Mouse (Mus musculus) megakaryocyte, embryonic 14.5 days (primary cell): Measurements from ENCODE around the gene Inpp5d.

Experiments used
- FLI1 ChIP-seq: IDR thresholded peaks from 2 replicates; pipeline ENCODE4 v1.6.1; 2012; ENCODE audit warnings: low read length, inconsistent platforms, mixed read lengths
- GATA1 ChIP-seq: IDR thresholded peaks from 3 replicates; pipeline ENCODE4 v1.6.1; 2012; ENCODE audit warnings: mixed read lengths, low read length, inconsistent platforms, borderline replicate concordance

DNA sequence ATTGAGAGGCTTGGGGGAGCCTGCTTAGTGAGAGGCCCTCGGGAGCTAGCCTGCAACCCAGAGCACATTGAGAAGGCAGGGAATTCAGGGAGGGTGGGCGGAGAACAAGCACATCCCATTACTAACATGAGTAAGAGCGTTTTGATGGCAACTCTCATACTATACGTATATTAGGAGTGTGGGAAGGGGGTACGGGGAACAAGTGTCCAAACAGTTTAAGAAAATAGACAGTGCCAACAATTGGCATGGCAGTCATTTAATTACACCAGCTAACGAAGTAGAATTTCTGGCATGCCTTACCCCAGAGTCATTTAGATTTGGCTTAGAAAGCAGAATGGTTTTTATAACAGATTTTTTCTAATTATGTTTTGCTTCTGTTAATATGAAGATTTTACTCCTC lies 109.7 kb downstream of the Inpp5d start:
- TF ChIP-seq GATA1 (no peak), FLI1 (no peak)
